In genomic region chr13:111770776-111771175, GRCm38 (mm10) we compare ENCODE assay signal across 19 mouse cellular contexts. TPM values are rescaled to one million over a fixed set of nuclear protein-coding genes. Genes with fewer than 3 reads are reported as not detected.
DNase-seq lines count a peak whose midpoint lies in the region; ATAC-seq and TF ChIP-seq lines count a peak whose summit lies in the region.
"Had no signal": no experiment of that assay in that cellular context is flagged by ENCODE, and none has a peak within 500 bp of the region (broad histone marks: within the 10 kb centered on the region; RNA-seq: fewer than 3 reads in every experiment).

No protein-coding gene starts in this region.

- TF ChIP-seq EP300 in liver, postnatal 0 days (IDR thresholded peaks at IDR 0.05; ENCODE audit: low read depth) = no peak
- no peak for TF ChIP-seq EP300 in lung, postnatal 0 days (IDR thresholded peaks at IDR 0.05)

- H3K9ac ChIP-seq in hindbrain, embryonic 16.5 days (ENCODE audit: low read depth, low read length) = no peak overlapping the region
- H3K9ac ChIP-seq in hindbrain, embryonic 13.5 days = no peak overlapping the region
- H3K9ac ChIP-seq in neural tube, embryonic 15.5 days (replicated peaks) = no peak overlapping the region
- H3K9ac ChIP-seq in liver, postnatal 0 days (replicated peaks) = no peak overlapping the region
- no peak overlapping the region for H3K9ac ChIP-seq in lung, postnatal 0 days (replicated peaks; ENCODE audit: low read depth)
- H3K9ac ChIP-seq: embryonic facial prominence, embryonic 15.5 days; heart, embryonic 12.5 days; hindbrain, embryonic 15.5 days; kidney, embryonic 15.5 days; limb, embryonic 13.5 days; midbrain, embryonic 13.5 days; stomach, embryonic 15.5 days had no signal

- no peaks in the 10 kb centered on the region for H3K9me3 ChIP-seq in hindbrain, embryonic 16.5 days (ENCODE audit: control insufficient read depth, low read length)
- H3K9me3 ChIP-seq in hindbrain, embryonic 13.5 days = no peaks in the 10 kb centered on the region
- no peaks in the 10 kb centered on the region for H3K9me3 ChIP-seq in neural tube, embryonic 15.5 days (replicated peaks)
- no peaks in the 10 kb centered on the region for H3K9me3 ChIP-seq in liver, postnatal 0 days (ENCODE audit: low read length)
- no peaks in the 10 kb centered on the region for H3K9me3 ChIP-seq in lung, postnatal 0 days (ENCODE audit: low read length)
- H3K9me3 ChIP-seq: embryonic facial prominence, embryonic 10.5 days; embryonic facial prominence, embryonic 15.5 days; heart, embryonic 12.5 days; hindbrain, embryonic 15.5 days; kidney, embryonic 15.5 days; limb, embryonic 13.5 days; midbrain, embryonic 13.5 days; stomach, embryonic 15.5 days had no signal

- H3K4me3 ChIP-seq in hindbrain, embryonic 16.5 days (ENCODE audit: low read length) = no peak overlapping the region
- no peak overlapping the region for H3K4me3 ChIP-seq in hindbrain, embryonic 13.5 days
- H3K4me3 ChIP-seq in neural tube, embryonic 15.5 days (replicated peaks) = no peak overlapping the region
- H3K4me3 ChIP-seq in liver, postnatal 0 days (ENCODE audit: low read depth, low read length) = no peak overlapping the region
- H3K4me3 ChIP-seq in lung, postnatal 0 days (ENCODE audit: low read depth, low read length) = no peak overlapping the region
- H3K4me3 ChIP-seq: embryonic facial prominence, embryonic 10.5 days; embryonic facial prominence, embryonic 15.5 days; gastrocnemius, adult 2 months; heart, embryonic 12.5 days; hindbrain, embryonic 15.5 days; kidney, embryonic 15.5 days; limb, embryonic 13.5 days; midbrain, embryonic 13.5 days; stomach, embryonic 15.5 days had no signal

- H3K4me1 ChIP-seq in hindbrain, embryonic 16.5 days (ENCODE audit: control insufficient read depth, insufficient read depth, low read depth, low read length) = no peaks in the 10 kb centered on the region
- H3K4me1 ChIP-seq in hindbrain, embryonic 13.5 days (replicated peaks) = no peaks in the 10 kb centered on the region
- no peaks in the 10 kb centered on the region for H3K4me1 ChIP-seq in neural tube, embryonic 15.5 days
- H3K4me1 ChIP-seq in liver, postnatal 0 days (ENCODE audit: insufficient read depth) = no peaks in the 10 kb centered on the region
- no peaks in the 10 kb centered on the region for H3K4me1 ChIP-seq in lung, postnatal 0 days (ENCODE audit: insufficient read depth, low read depth, low read length)
- H3K4me1 ChIP-seq: embryonic facial prominence, embryonic 10.5 days; embryonic facial prominence, embryonic 15.5 days; heart, embryonic 12.5 days; hindbrain, embryonic 15.5 days; kidney, embryonic 15.5 days; limb, embryonic 13.5 days; midbrain, embryonic 13.5 days; stomach, embryonic 15.5 days had no signal

- H3K27me3 ChIP-seq in hindbrain, embryonic 16.5 days (replicated peaks; ENCODE audit: control insufficient read depth, insufficient read depth, low read length) = no peaks in the 10 kb centered on the region
- no peaks in the 10 kb centered on the region for H3K27me3 ChIP-seq in hindbrain, embryonic 13.5 days
- no peaks in the 10 kb centered on the region for H3K27me3 ChIP-seq in neural tube, embryonic 15.5 days (replicated peaks)
- no peaks in the 10 kb centered on the region for H3K27me3 ChIP-seq in liver, postnatal 0 days (ENCODE audit: insufficient read depth, low read length)
- no peaks in the 10 kb centered on the region for H3K27me3 ChIP-seq in lung, postnatal 0 days (replicated peaks; ENCODE audit: insufficient read depth, low read length)
- H3K27me3 ChIP-seq: embryonic facial prominence, embryonic 15.5 days; heart, embryonic 12.5 days; hindbrain, embryonic 15.5 days; kidney, embryonic 15.5 days; limb, embryonic 13.5 days; midbrain, embryonic 13.5 days; Patski; stomach, embryonic 15.5 days had no signal

- H3K36me3 ChIP-seq in hindbrain, embryonic 16.5 days (ENCODE audit: control insufficient read depth, insufficient read depth, low read length) = peaks cover 36% of the 10 kb centered on the region
- peaks cover 79% of the 10 kb centered on the region for H3K36me3 ChIP-seq in hindbrain, embryonic 13.5 days
- peaks cover 61% of the 10 kb centered on the region for H3K36me3 ChIP-seq in neural tube, embryonic 15.5 days
- H3K36me3 ChIP-seq in liver, postnatal 0 days (replicated peaks; ENCODE audit: insufficient read depth, low read length) = peaks cover 95% of the 10 kb centered on the region
- H3K36me3 ChIP-seq in lung, postnatal 0 days (ENCODE audit: insufficient read depth, low read length) = peaks cover 48% of the 10 kb centered on the region

- DNase-seq in neural tube, embryonic 10.5 days (ENCODE audit: extremely low spot score, low spot score) = no peak
- no peak for DNase-seq in liver, postnatal 0 days
- no peak for DNase-seq in cerebellum, postnatal 4 days (ENCODE audit: low spot score in 2 of 2)
- no peak for DNase-seq in lung, postnatal 0 days (ENCODE audit: low spot score)
- DNase-seq: kidney, adult 18-20 months had no signal

- no peak overlapping the region for H3K27ac ChIP-seq in hindbrain, embryonic 16.5 days (ENCODE audit: low read depth, low read length)
- H3K27ac ChIP-seq in hindbrain, embryonic 13.5 days = no peak overlapping the region
- H3K27ac ChIP-seq in neural tube, embryonic 15.5 days (replicated peaks) = no peak overlapping the region
- no peak overlapping the region for H3K27ac ChIP-seq in liver, postnatal 0 days (ENCODE audit: low read depth)
- H3K27ac ChIP-seq in lung, postnatal 0 days (ENCODE audit: low read length) = no peak overlapping the region
- H3K27ac ChIP-seq: embryonic facial prominence, embryonic 10.5 days; embryonic facial prominence, embryonic 15.5 days; gastrocnemius, adult 2 months; hindbrain, embryonic 15.5 days; kidney, embryonic 15.5 days; limb, embryonic 13.5 days; macrophage; midbrain, embryonic 13.5 days; stomach, embryonic 15.5 days had no signal

- WGBS in hindbrain, embryonic 16.5 days = 94% methylated on average over 9 of the region's 9 CpGs
- WGBS in hindbrain, embryonic 13.5 days = 94% methylated on average over 9 of the region's 9 CpGs
- WGBS in neural tube, embryonic 15.5 days = 94% methylated on average over 9 of the region's 9 CpGs
- 68% methylated on average over 9 of the region's 9 CpGs for WGBS in liver, postnatal 0 days (ENCODE audit: insufficient replicate concordance)
- 90% methylated on average over 9 of the region's 9 CpGs for WGBS in lung, postnatal 0 days

- no peak overlapping the region for H3K4me2 ChIP-seq in hindbrain, embryonic 16.5 days (ENCODE audit: low read length)
- H3K4me2 ChIP-seq in hindbrain, embryonic 13.5 days = no peak overlapping the region
- no peak overlapping the region for H3K4me2 ChIP-seq in neural tube, embryonic 15.5 days
- no peak overlapping the region for H3K4me2 ChIP-seq in liver, postnatal 0 days (ENCODE audit: low read depth, low read length)
- H3K4me2 ChIP-seq in lung, postnatal 0 days (replicated peaks; ENCODE audit: low read depth, low read length) = no peak overlapping the region
- H3K4me2 ChIP-seq: embryonic facial prominence, embryonic 15.5 days; heart, embryonic 12.5 days; hindbrain, embryonic 15.5 days; kidney, embryonic 15.5 days; limb, embryonic 13.5 days; midbrain, embryonic 13.5 days; stomach, embryonic 15.5 days had no signal

- no peak for TF ChIP-seq CTCF in liver, postnatal 0 days (IDR thresholded peaks at IDR 0.05; ENCODE audit: low read depth)
- TF ChIP-seq CTCF in lung, postnatal 0 days (IDR thresholded peaks at IDR 0.05) = no peak

- 0 out of 2 replicates have a peak, but pooled peaks have one; percentile 5 for ATAC-seq in hindbrain, embryonic 16.5 days
- no peak for ATAC-seq in hindbrain, embryonic 13.5 days (ENCODE audit: low FRiP score)
- 0 out of 2 replicates have a peak, but pooled peaks have one; percentile 28 for ATAC-seq in neural tube, embryonic 15.5 days (ENCODE audit: low FRiP score)
- peak; percentile 36; the same call in 1 of the 2 replicates for ATAC-seq in liver, postnatal 0 days
- ATAC-seq in lung, postnatal 0 days = no peak

RNA-seq across cellular contexts. Expression of gene Map3k1, which starts 38.0 kb away (rescaled TPM):
- 12.1 and 13.5 TPM in 2 replicates for polyA plus RNA-seq in hindbrain, embryonic 16.5 days (2015; fragmentation: Nextera tagmentation; extraction: Ambion mirVana)
- 12.0 and 13.2 TPM in 2 replicates for polyA plus RNA-seq in hindbrain, embryonic 13.5 days (2015; fragmentation: Nextera tagmentation; extraction: Ambion mirVana)
- 9.8 and 11.4 TPM in 2 replicates for polyA plus RNA-seq in neural tube, embryonic 15.5 days (2015; fragmentation: Nextera tagmentation; extraction: Ambion mirVana)
- 10.8 and 11.5 TPM in 2 replicates for polyA plus RNA-seq in liver, postnatal 0 days (2015; fragmentation: Nextera tagmentation; extraction: Ambion mirVana)
- 16.6 and 18.0 TPM in 2 replicates for polyA plus RNA-seq in lung, postnatal 0 days (2015; fragmentation: Nextera tagmentation; extraction: Ambion mirVana)

Comparison
In these comparisons a context has a peak if more than half of its experiments do, and no peak if none do; other contexts are left out.
1. ATAC-seq: peak in hindbrain, embryonic 16.5 days (single experiment), neural tube, embryonic 15.5 days (single experiment) and liver, postnatal 0 days (single experiment); none in hindbrain, embryonic 13.5 days (single experiment) and lung, postnatal 0 days (single experiment).